Mouse (Mus musculus) kidney, postnatal 36 days (tissue): ENCODE data around the gene Eomes.

Experiments
- DNase-seq, 2 experiments: peaks; one replicate each; pipeline ENCODE4 v3.0.0; 2021 to 2022; ENCODE audit warnings: mixed read lengths in 2 of 2

Gene Eomes

GRCm38 (mm10) chr9:118488138-118488895 is 10.3 kb downstream of the Eomes start:
- peak; percentile 54 to 74 for DNase-seq

- no peak for DNase-seq
Observed at GRCm38 (mm10) chr9:118488896-118489578, 11.0 kb downstream of the Eomes start.

GRCm38 (mm10) chr9:118489579-118490019 is 11.6 kb downstream of the Eomes start:
- DNase-seq, result peak; percentile 62 to 84

- no peak for DNase-seq
Observed at GRCm38 (mm10) chr9:118491195-118491594, 13.2 kb downstream of the Eomes start.

GRCm38 (mm10) chr9:118492932-118493698 is 15.1 kb downstream of the Eomes start:
- DNase-seq, result no peak

- no peak for DNase-seq
Observed at GRCm38 (mm10) chr9:118494106-118494505, 16.1 kb downstream of the Eomes start.

- DNase-seq, result no peak
Observed at GRCm38 (mm10) chr9:118495933-118496332, 17.9 kb downstream of the Eomes start.

GRCm38 (mm10) chr9:118496952-118497351 is 18.9 kb downstream of the Eomes start:
- no peak for DNase-seq

GRCm38 (mm10) chr9:118498061-118498460 is 20.0 kb downstream of the Eomes start:
- DNase-seq, result no peak

- no peak for DNase-seq
Observed at GRCm38 (mm10) chr9:118500963-118501362, 23.0 kb downstream of the Eomes start.

- peak; percentile 54 to 83 for DNase-seq
Observed at GRCm38 (mm10) chr9:118504656-118505055, 26.6 kb downstream of the Eomes start.

- DNase-seq, result peak; percentile 92 to 96
Observed at GRCm38 (mm10) chr9:118506020-118506403, 28.0 kb downstream of the Eomes start, which contains the start of gene Golga4. Gene Golga4 (plus strand): TSS chr9:118506267.

- peak; percentile 44 to 68 for DNase-seq
Observed at GRCm38 (mm10) chr9:118506404-118507231, 28.6 kb downstream of the Eomes start.

GRCm38 (mm10) chr9:118507552-118507951 is 29.5 kb downstream of the Eomes start:
- peak; percentile 69 to 86 for DNase-seq

- DNase-seq, result no peak
Observed at GRCm38 (mm10) chr9:118508601-118509000, 30.6 kb downstream of the Eomes start.

GRCm38 (mm10) chr9:118510941-118511690 is 33.1 kb downstream of the Eomes start:
- DNase-seq, result peak; percentile 71 to 77

- peak; percentile 16 to 42 for DNase-seq
Observed at GRCm38 (mm10) chr9:118512681-118513233, 34.7 kb downstream of the Eomes start.

- no peak for DNase-seq
Observed at GRCm38 (mm10) chr9:118515476-118515875, 37.5 kb downstream of the Eomes start.

- no peak for DNase-seq
Observed at GRCm38 (mm10) chr9:118516162-118516561, 38.1 kb downstream of the Eomes start.

GRCm38 (mm10) chr9:118517619-118518018 is 39.6 kb downstream of the Eomes start:
- no peak for DNase-seq

GRCm38 (mm10) chr9:118519101-118519500 is 41.1 kb downstream of the Eomes start:
- DNase-seq, result no peak
